Mouse (Mus musculus) MEL (cell line): ENCODE measurements around the gene Efcab2.

Experiments
- CTCF ChIP-seq, 3 experiments: IDR thresholded peaks in 2 of 3; conservative IDR thresholded peaks in 1 of 3; 2 replicates each; pipeline ENCODE4 v1.5.1; 2011 to 2012; ENCODE audit warnings: low read length in 3 of 3, low read depth in 2 of 3, mild to moderate bottlenecking in 2 of 3, improper control_type of control experiment in 1 of 3, inconsistent platforms in 1 of 3, mixed read lengths in 1 of 3, moderate library complexity in 1 of 3; ENCODE audit not compliant: control insufficient read depth in 1 of 3, insufficient read depth in 1 of 3, poor library complexity in 1 of 3, severe bottlenecking in 1 of 3
- EP300 ChIP-seq, 2 experiments: IDR thresholded peaks; 2 replicates each; pipeline ENCODE4 v1.6.1; 2011; ENCODE audit warnings: improper control_type of control experiment in 2 of 2, low read length in 2 of 2, low read depth in 1 of 2, mild to moderate bottlenecking in 1 of 2
- ETS1 ChIP-seq: IDR thresholded peaks from 2 replicates; pipeline ENCODE4 v1.6.1; 2012; ENCODE audit warnings: low read depth, mild to moderate bottlenecking, inconsistent platforms, low read length, improper control_type of control experiment, moderate library complexity
- POLR2A ChIP-seq, 2 experiments: IDR thresholded peaks; 2 replicates each; pipeline ENCODE4 v1.6.1; 2011 to 2012; ENCODE audit warnings: low read length in 2 of 2, mild to moderate bottlenecking in 2 of 2, control low read depth in 1 of 2, improper control_type of control experiment in 1 of 2, low read depth in 1 of 2, moderate library complexity in 1 of 2; ENCODE audit not compliant: control insufficient read depth in 1 of 2, insufficient read depth in 1 of 2, poor library complexity in 1 of 2

GRCm38 (mm10) chr1:178458029-178458428 lies 52.1 kb downstream of the Efcab2 start:
- no peak for TF ChIP-seq POLR2A (IDR thresholded peaks at IDR 0.05; ENCODE audit: control insufficient read depth in 1 of 2, insufficient read depth in 1 of 2, low read depth in 1 of 2, low read length in 2 of 2, poor library complexity in 1 of 2)
- TF ChIP-seq CTCF (IDR thresholded peaks at IDR 0.05 in 2 of 3, conservative IDR thresholded peaks at IDR 0.05 in 1 of 3; ENCODE audit: control insufficient read depth in 1 of 3, insufficient read depth in 1 of 3, low read depth in 2 of 3, low read length in 3 of 3, poor library complexity in 1 of 3, severe bottlenecking in 1 of 3) = no peak
- TF ChIP-seq ETS1 = no peak
- TF ChIP-seq EP300 (IDR thresholded peaks at IDR 0.05; ENCODE audit: low read depth in 1 of 2, low read length in 2 of 2) = no peak
